Mouse (Mus musculus): ENCODE measurements around the gene Mki67.

Gene Mki67

DNA sequence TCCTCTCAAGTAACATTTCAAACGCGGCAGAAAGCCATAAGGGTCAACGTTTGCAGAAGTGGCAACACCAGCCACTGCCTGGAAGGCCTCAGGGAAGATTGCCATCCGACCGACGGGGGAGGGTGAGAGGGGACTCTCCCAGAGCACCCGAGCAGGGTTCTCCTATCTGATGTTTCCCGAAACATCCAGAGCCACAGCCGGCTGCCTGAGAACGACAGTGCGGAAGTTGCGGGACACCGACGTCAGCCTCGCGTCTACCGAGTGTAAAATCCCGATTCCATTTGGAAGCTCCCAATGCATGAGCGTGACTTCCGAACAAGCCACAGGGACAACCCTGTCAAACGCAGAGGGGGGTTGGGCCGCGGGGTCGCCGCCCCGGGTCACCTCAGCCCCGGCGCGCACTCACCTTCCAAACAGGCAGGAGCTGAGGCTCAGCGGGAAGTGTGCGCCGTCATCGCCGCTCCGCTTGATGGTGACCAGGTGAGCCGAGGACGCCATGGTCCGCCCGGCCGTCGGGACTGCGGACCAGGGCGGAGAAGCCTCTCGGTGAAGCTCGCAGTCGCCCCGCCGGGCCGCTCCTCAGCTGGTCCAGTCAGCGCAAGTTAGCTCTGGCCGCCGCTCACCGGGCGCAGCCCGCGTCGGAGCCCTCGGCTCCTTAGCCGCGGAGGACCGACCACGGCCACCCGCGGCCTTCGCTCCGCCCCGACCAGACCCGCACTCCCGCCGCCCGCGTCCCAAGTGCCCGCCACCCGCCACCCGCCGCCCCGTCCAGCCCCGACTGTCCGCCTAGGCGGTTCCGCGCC, at the start of gene Mki67:
TSS of gene Mki67 (minus strand) at position 720 of the 803 bp plus-strand sequence.
- DNase-seq (ENCODE audit: low read depth, low spot score), result peak; percentile 76

DNA sequence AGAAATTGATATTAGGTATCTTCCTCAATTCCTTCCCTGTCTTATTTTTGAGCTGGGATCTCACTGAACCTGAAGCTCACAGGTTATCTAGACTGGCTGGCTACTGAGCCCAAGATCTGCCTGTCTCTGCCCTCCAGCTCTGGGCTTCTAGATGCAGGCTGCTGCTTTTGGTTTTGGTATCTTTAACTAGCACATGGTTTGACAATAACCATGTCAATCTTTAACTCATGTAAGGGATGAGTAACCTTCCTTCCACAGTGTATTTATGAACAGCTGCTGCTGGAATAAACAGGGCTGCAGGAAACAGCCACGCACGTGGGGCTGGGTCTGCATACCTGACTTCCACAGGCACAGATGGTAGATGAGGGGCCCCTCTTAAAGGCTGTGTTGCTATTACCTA, 47.1 kb upstream of the Mki67 start:
- no peak for DNase-seq (ENCODE audit: low read depth, low spot score)

DNA sequence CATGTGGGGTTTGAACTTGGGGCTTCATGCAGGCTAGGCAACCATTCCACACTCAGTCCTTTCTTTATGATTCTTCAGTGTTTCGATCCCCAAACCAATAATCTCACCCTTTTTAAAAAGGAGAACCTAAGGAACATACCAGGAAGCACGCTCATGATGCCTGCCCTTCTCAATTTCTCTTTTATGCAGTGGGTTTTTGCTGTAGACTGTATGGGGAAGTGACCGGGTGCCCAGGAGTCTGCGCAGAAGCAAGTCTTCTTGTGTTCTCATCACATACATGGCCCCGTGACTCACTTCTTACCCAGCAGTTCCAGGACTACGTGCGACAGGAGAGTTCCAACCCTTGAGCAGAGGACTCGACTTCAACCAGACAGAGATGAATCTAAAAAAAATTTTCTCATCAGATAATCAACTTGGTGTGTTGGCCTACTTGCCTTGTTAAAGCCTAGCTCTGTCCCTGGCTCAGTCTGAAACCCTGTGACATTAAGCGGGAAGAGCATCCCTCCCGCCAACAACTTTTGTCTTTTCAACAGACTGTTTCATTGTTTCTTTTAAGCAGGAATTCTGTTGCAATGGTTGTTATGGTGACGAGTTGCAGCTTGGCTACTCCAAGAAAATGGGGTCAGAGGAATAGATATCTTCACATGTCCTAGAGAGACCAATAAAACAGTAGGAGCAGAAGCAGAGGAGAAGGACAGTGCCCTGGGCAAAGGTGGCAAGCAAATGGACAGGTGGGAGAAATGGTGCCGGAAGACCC, 42.8 kb upstream of the Mki67 start:
- no peak for DNase-seq (ENCODE audit: low read depth, low spot score)

DNA sequence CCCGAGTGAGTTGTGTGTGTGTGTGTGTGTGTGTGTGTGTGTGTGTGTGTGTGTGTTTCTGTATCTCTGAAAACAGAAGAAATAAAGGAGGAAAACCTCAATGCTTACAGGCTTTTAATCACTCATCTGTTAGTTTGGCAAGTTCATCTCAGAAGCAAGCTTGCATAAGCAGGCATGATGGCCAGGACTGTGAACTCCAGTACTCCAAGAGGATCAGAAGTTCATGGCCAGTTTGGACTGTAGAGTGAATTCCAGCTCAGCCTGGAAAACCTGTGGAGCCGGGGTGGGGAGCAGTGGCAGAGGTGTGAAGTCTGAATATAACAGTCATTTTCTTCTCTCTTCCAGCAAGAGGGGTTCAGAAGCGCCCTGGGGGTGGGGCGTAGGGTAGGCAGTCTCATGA, 42.0 kb upstream of the Mki67 start:
- no peak for DNase-seq (ENCODE audit: low read depth, low spot score)

DNA sequence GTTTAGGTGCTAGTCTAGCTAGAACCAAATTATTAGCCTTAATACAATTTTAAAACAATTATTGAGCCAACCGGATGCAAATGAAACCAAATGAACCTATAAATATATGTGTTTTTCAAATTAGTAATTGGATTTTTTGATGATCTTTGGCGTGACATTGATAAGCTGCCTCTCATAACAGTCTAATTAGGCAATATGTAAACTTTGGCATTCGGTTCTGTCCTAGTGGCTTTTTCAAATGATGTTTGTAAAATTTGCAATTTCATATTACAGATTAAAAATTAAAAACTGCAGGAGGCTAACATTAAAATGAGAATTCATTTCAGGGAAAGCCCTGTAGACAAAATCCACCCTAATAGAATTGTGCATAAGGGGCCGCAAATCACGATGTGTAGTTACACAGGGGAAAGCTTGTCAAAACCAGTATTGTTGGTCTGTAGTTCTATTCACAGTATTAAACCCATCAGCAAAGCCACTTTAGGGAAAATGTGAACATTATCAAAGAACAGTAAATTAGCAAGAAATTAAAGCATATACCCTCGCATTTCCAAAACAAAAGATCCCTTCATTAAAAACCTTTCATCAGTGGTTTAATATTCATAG, 40.9 kb upstream of the Mki67 start:
- DNase-seq (ENCODE audit: low read depth, low spot score), result no peak

DNA sequence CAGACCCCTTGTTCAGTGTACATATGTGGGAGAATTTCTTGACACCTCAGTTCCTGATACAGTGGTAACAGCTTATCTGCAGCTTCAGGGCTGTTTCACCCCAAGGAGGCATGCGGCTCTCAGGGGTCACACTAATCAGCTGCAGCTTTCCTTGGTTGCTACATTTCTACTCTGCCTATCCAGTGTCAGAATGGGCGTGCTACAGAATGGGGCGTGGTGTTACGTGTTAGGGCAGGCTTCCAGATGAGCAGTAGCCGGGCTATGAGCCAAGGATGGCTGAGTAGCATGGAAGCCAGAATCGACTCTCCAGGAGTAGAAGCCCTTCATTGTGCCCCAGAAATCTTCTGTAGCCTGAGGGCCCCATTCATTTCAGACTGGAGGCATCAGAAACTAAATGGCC, 32.8 kb upstream of the Mki67 start:
- no peak for DNase-seq (ENCODE audit: low read depth, low spot score)

DNA sequence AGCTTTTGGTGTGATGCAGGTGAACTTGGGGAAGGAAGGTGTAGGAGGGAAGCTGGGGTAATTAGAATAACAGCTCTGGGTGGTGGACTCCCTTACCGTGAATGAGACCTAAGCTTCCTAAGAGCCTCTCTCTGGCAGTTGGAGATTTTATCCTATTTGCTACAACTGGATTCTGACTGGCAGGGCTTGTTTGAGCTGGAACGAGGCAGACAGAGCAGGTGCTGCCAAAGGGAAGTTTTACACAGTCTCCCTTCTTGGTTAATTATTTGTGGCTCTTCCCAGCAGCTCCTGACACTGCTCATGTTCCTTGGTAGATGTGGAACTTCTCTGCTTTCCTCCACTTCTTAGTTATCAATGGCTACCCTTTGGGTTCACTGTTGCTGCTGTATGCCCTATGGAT, 30.9 kb upstream of the Mki67 start:
- no peak for DNase-seq (ENCODE audit: low read depth, low spot score)

DNA sequence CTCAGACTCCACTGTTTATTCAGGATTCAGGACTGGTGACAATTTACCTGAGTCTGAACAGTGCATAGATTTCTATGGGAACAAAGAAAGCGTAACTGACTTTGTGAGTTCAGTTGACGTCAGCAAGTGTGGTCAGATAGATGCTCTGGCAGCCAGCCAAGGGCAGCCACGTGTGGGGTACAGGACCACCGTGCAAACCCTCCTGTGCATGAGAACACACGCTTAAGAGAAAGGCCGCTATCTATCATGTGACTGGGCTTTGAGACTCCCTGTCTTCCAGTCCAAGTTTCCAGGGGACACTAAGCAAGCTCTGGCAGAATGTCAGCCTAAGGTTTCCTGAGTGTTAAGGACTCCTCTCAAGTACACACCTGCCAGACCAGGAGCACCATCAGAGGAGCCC, 30.4 kb upstream of the Mki67 start:
- DNase-seq (ENCODE audit: low read depth, low spot score), result no peak

DNA sequence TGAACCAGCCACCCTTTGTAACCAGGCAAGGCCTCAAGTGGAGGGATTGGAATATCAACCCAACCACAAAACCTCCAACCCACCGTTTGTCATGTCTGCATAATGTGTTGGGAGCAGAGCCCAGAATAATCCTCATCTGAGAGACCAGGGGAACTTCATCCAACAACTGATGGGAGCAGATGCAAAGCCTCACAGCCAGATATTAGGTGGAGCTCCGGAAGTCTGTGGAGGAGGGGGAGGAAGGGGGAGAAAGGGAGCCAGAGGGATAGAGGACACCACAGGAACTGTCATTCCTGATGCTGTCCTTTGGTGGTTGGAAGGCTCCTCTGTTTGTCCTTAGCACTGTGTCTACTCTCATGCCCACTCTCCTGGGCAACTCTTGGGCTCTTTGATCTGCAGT, 28.9 kb upstream of the Mki67 start:
- no peak for DNase-seq (ENCODE audit: low read depth, low spot score)

DNA sequence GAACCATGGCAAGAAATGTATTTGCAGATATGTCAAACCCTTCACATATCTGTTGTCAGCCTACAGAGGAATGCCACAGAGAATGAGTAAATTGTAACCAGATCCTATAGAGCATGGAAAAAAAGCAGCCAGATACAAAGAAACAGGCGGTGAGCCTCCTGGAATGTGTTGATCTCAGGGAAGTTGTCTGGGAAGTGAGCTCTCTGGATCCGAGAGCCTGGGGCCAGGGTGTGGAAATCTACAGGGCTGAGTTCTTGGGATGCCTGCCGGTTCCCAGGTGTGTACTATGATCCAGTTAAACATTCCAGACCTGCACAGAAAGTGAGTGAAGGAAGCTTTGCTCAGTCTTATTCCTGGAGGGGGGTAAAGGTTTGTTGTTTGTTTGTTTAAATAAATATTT, 24.3 kb upstream of the Mki67 start:
- DNase-seq (ENCODE audit: low read depth, low spot score), result peak; percentile 72

DNA sequence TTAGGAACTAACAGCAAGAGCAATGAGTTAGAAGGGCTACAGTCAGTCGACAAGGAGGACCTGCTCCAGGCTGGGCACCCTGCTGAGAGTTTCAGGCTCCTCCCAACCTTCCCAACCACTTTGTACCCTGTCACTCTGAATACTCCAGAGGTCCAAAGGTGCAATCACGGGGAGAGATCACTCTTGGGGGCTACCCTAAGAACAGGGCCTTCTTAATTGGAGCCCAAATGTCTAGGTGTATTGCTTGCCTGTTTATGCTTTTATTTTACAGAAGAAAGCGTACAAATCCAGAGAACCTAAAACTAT, 20.4 kb upstream of the Mki67 start:
- no peak for DNase-seq (ENCODE audit: low read depth, low spot score)

DNA sequence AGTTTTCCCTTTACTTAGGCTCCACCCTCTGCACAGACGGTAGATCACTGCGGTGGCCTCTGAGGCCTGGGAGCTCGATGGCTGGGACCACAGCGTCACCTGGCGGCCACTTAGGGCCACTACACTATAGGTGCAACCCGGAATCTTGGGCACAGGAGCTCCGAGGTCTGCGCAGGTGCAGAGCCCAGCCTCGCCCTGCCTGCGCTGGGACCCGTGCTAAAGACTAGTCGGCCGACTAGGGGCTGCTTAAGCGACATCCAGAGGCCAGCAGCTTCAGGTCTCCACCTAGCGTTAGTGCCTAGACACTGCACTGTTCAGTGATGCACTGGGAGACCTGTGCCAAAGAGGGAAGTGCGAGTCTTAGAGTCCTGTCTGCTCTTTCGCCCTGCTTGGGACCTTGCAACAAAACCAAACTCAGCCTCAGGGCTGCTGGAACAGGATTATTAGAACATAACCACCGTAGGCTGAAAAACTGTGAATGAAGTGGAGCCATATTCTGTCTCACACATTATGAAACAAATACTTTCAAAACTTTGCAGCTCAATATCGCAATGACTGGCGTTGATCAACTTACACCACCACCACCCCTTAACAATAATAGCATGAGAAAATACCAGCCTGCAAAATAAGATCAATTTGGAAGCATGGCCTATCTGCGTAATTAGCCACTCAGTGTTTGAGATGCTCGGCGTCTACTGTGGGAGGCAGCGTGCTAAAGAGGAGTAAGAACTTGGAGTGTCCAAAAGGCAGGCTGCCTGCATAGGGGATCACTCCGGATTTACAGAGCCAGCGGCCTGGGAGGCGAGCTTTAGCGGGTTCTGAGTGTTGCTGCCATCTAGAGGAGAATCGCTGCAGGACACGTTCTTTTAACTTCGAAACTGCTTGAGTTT, 19.8 kb upstream of the Mki67 start:
- DNase-seq (ENCODE audit: low read depth, low spot score), result peak; percentile 63

DNA sequence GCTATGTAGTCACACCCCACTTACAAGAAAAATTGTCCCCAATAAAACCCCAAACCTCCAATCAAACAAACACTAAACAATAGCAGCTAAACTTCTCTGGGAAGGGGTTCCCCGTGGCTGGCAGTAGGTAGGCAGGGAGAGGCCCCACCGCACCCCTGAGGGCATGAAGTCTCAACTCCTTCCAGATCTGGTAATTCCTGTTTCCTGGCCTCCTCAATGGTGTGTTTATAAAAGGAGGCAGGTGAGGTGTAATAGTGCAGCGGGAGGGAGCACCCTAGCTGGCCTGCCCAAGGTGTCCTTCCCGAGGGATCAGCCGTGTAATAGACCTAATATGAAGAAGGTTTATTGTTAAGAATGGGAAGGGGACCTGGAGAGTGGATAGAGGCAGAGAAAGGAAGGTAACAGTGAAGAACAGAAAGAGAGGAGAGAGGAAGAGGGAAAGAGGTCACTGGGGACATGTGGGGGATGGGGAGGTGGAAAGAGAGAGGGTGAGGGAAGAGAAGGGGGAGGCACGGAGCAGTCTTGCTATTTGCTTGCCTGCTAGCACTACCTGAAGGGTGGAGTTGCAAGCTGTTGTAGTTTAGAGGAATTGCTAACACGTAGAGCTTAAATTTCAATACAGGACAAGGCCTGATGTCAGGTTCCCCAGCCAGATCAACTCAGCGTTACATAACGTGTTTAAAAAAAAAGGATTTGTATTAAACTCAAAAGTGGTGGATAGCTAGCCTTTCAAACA, 18.9 kb upstream of the Mki67 start:
- DNase-seq (ENCODE audit: low read depth, low spot score), result no peak

DNA sequence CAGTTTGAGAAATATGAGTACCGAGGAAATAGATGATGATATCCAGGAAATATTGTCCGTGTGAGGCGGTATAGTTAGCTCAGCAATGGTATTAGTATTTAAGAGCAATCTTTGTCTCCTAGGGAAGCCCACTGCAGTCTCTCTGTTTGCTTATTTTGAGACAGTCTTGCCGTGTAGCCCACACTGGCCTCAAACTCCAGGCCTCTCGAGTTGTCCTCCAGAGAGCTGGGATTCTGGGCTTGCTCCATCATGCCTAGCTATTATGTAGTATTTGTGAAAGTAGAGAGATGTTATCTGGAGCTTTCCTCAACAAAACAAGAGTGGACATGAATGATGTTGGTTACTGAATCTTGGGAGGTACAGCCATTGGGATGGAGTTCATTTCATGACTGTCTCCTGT, 18.2 kb upstream of the Mki67 start:
- no peak for DNase-seq (ENCODE audit: low read depth, low spot score)

DNA sequence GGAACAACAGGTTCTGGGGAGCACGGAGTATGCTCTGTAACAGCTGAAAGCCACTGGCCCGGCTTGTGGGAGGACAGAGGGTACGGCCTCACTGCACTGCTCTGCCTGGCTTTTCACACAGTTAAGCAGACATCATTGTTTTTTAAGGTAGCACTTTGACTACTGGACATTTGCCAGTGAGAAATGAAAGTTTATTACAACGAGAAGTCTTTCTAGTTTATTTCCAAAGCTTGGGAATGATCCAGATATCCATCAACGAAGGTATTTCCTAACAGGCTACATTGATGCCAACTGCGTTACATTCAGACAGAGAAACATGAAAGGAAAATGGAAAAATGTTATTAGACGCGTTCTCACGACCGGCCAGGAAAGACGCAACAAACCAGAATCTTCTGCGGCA, 11.9 kb upstream of the Mki67 start:
- no peak for DNase-seq (ENCODE audit: low read depth, low spot score)

DNA sequence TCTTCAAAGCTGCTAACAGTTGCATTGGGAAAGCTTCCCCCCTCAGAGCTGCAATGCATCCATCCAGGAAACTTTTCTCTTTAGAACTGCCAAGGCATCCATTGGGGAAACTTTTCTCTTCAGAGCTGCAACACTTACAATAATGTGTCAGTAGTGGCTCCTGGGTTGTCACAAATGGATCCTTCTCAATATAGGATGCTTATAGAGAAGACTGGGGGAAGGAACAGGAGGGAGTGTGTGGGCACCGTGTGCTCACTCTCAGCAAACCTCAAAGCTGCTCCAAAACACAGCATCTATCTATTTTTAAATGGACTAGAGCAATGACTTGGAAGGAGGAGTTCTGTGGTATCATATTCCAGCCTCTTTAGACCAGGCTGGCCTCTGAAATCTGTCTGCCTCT, 10.5 kb upstream of the Mki67 start:
- no peak for DNase-seq (ENCODE audit: low read depth, low spot score)

DNA sequence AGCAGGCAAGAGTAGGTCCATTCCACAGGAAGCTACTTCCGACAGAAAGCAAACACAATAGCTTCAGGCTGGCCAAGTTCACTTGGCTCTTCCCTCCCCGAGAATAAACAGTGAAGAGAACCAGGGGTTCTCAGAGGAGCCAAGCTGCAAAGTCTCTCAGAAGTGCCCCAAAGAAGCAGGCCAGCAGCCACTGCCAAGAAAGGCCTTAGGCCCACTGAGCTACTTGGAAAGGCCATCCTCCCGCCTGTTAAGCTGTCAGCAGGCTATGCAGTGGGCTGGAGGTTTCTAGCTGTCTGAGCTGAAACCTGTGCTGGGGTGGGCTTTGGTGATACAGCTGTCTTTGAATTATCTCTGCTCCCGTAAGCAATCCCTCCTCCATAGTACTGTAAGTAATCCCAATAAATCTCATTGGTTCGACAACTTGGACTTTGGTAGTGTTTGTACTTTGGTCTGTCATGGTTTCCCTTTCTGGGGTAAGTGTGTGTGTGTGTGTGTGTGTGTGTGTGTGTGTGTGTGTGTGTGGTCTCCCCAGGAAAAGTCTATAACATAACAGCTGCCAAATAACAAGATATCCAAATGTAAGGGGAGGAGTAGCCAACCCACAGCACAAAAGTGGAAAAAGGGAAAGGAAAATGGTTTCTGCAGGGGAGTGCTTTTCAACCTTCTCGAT, 7.6 kb upstream of the Mki67 start:
- no peak for DNase-seq (ENCODE audit: low read depth, low spot score)

DNA sequence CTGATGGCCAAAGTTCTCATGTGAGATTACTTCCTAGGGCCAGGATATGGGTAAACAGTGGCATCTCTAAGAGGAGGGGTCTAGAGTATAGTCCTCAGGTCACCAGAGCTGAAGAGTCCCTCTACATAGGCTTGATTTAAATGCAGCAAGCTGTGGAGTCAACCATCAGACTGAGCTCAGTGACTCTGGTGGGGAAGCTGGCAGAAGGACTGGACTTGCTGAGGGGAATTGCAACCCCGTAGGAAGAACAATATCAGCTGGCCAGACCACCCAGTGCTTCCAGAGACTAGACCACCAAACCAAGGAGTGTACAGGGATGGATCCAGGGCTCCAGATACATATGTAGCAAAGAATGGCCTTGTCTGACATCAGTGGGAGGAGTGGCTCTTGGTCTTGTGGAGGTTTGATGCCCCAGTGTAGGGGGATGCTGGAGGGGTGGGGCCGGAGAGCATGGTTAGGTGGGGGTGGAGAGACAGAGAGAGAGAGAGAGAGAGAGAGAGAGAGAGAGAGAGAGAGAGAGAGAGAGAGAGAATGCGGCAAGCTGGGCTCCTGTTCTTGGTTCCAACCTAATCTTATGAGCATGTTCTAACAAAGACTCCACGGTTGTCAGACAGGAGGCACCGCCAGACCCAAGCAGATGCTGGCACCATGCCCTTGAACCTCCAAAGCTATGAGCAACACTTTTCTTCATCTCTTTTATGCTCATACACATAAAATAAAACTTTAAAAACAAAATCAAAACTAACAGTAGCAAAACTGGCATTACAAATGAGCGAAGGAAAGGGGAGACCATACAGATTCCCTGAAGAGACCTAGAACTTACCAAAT, 6.1 kb upstream of the Mki67 start:
- DNase-seq (ENCODE audit: low read depth, low spot score), result no peak

DNA sequence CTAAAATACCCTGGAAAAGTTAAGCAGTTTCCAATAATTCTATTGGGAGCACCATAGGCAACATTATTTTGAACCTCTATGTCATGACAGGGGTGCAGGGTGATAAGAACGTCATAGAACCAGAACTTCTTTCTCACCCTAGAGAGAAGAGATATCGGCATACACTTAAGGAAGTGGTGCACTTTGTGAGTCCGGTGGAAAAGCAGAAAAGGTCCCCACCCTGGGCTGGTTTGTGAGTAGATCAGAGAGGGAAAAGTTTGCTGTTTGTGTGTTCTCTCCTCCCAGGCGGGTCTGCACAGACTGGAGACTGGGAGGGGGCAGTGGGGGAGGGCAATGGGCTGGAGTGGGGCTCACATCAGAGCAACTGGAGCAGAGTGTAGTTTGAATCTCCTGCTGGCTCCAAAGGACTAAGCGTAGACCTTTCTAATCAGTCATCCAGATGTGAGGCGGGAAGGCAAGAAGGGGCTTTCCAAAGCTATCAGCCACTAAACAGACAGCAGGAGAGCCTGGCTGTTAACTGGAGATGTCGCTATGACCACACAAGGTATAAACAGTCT, 5.4 kb upstream of the Mki67 start:
- no peak for DNase-seq (ENCODE audit: low read depth, low spot score)
